Mouse (Mus musculus): Measurements from ENCODE around the gene Slc24a2.

DNA sequence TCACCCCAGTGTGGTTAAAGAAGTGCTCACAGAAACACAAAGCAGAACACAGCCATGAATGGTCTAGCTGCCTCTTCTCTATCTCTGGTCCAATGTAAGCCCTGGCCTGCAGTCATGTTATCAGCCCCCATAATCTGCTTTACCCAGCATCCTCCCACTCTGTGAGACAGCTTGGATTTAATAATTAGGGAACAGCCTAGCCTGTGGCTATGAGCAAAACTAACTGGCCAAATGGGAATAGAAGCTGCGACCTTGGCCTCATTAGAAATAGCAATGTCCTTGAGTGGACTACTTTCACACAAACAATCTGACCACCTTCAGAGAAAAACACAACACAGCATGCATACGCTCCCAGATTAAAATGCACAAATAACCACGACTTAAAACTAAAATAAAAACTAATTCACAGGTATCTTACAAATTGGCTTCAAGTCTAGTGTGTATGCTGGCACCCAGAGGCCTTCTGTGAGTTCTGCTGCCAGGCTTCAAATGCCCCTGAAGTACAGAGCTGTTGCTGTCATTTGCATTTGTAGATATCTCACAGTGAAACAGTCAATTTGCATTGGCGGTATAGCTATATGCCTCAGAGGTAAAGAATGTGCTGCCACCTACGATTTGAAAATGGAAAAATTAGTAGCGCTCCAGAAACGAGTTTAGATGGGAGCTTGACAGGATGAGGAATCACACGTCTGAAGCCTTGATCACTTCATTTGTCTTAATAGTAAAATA is 120.8 kb downstream of the Slc24a2 start:
- TF ChIP-seq GATA1 (IDR thresholded peaks at IDR 0.05; ENCODE audit: low read length), result no peak
- no peak for TF ChIP-seq TAL1 (IDR thresholded peaks at IDR 0.05; ENCODE audit: low read length)

Data from erythroblast, embryonic 14.5 days (primary cell).